9 mouse cellular contexts compared by ENCODE assay signal in genomic region chrX:60147268-60147974, GRCm38 (mm10). TPM values are rescaled to one million over a fixed set of nuclear protein-coding genes. Genes with fewer than 3 reads are reported as not detected.
A peak's percentile ranks its signal among the peaks of the same experiment; 100 is the strongest.
DNase-seq lines count a peak whose midpoint lies in the region; ATAC-seq and TF ChIP-seq lines count a peak whose summit lies in the region.
"Had no signal": no experiment of that assay in that cellular context is flagged by ENCODE, and none has a peak within 500 bp of the region (broad histone marks: within the 10 kb centered on the region; RNA-seq: fewer than 3 reads in every experiment).

No protein-coding gene starts in this region.

- H3K4me2 ChIP-seq in forebrain, embryonic 14.5 days (ENCODE audit: low read length) = peak overlapping the region; percentile 28

- no peaks in the 10 kb centered on the region for H3K27me3 ChIP-seq in ES-Bruce4 (ENCODE audit: control insufficient read depth, insufficient read depth, low read length, poor library complexity, severe bottlenecking)
- no peaks in the 10 kb centered on the region for H3K27me3 ChIP-seq in forebrain, embryonic 14.5 days (replicated peaks; ENCODE audit: control insufficient read depth, insufficient read depth, low read length)

- peak overlapping the region; percentile 5; the same call in 1 of the 2 replicates for H3K4me3 ChIP-seq in ES-Bruce4 (ENCODE audit: low read depth, low read length)
- peak overlapping the region; percentile 20 for H3K4me3 ChIP-seq in forebrain, embryonic 14.5 days (ENCODE audit: low read depth, low read length)

- H3K4me1 ChIP-seq in ES-Bruce4 (ENCODE audit: control insufficient read depth, insufficient read depth, low read length) = no peaks in the 10 kb centered on the region
- H3K4me1 ChIP-seq in forebrain, embryonic 14.5 days (ENCODE audit: control insufficient read depth, insufficient read depth, low read length) = no peaks in the 10 kb centered on the region

- no peak overlapping the region for H3K9ac ChIP-seq in ES-Bruce4 (ENCODE audit: low read depth, poor library complexity, severe bottlenecking)
- H3K9ac ChIP-seq in forebrain, embryonic 14.5 days (ENCODE audit: low read length) = peak overlapping the region; percentile 40; the same call in 1 of the 2 replicates

- ATAC-seq in forebrain, embryonic 14.5 days = peak; percentile 65; the same call in 1 of the 2 replicates

- no peak for TF ChIP-seq CTCF in ES-Bruce4 (IDR thresholded peaks at IDR 0.05; ENCODE audit: low read depth, low read length)

- no peak for TF ChIP-seq EP300 in ES-Bruce4 (IDR thresholded peaks at IDR 0.05; ENCODE audit: insufficient read depth, low read depth, low read length)

- no peaks in the 10 kb centered on the region for H3K9me3 ChIP-seq in ES-Bruce4 (replicated peaks; ENCODE audit: control insufficient read depth, insufficient read depth, low read length, poor library complexity, severe bottlenecking)
- no peaks in the 10 kb centered on the region for H3K9me3 ChIP-seq in forebrain, embryonic 14.5 days (replicated peaks; ENCODE audit: control insufficient read depth, low read length)

- DNase-seq in cerebellum, postnatal 25 days = peak; percentile 8 to 9
- DNase-seq in cerebellum, adult 8-10 months = no peak
- peak; percentile 44 for DNase-seq in forebrain, embryonic 14.5 days (ENCODE audit: low spot score)
- DNase-seq in layer of hippocampus, postnatal 14 days (ENCODE audit: low spot score in 2 of 2) = peak; percentile 2 to 4
- peak; percentile 46 for DNase-seq in retina, embryonic 14.5 days (ENCODE audit: low spot score)
- DNase-seq in spleen, postnatal 4 days (ENCODE audit: low spot score in 2 of 2) = no peak
- DNase-seq in spleen, adult 18-20 months = no peak

- H3K36me3 ChIP-seq in ES-Bruce4 (ENCODE audit: control insufficient read depth, insufficient read depth, low read length, poor library complexity, severe bottlenecking) = no peaks in the 10 kb centered on the region
- no peaks in the 10 kb centered on the region for H3K36me3 ChIP-seq in forebrain, embryonic 14.5 days (ENCODE audit: control insufficient read depth, insufficient read depth, low read length)

- no peak overlapping the region for H3K27ac ChIP-seq in ES-Bruce4 (ENCODE audit: insufficient read depth, low read length)
- no peak overlapping the region for H3K27ac ChIP-seq in forebrain, embryonic 14.5 days (ENCODE audit: low read depth, low read length)

- WGBS in forebrain, embryonic 14.5 days = 22% methylated on average over 13 of the region's 13 CpGs

- no peak for TF ChIP-seq POLR2A in ES-Bruce4 (IDR thresholded peaks at IDR 0.05; ENCODE audit: insufficient read depth, low read length)

RNA-seq across cellular contexts. Expression of gene Mcf2, which starts 31.5 kb away (rescaled TPM):
- polyA plus RNA-seq in ES-Bruce4 (2011; ENCODE audit: insufficient read depth, insufficient read length, low read depth, missing spikeins) = 3.2 and 4.1 TPM in 2 replicates
- polyA plus RNA-seq in forebrain, embryonic 14.5 days (2014; fragmentation: Nextera tagmentation; extraction: Ambion mirVana) = 1.2 and 1.4 TPM in 2 replicates
- total RNA-seq in layer of hippocampus, postnatal 14 days (2021) = 1 to 10 TPM; 3.5 to 4.0 TPM
- total RNA-seq: gastrocnemius, postnatal 4 days had no signal

Comparison
In these comparisons a context has a peak if more than half of its experiments do, and no peak if none do; other contexts are left out.
1. DNase-seq: peak in cerebellum, postnatal 25 days (2 of 2), forebrain, embryonic 14.5 days (single experiment), layer of hippocampus, postnatal 14 days (2 of 2) and retina, embryonic 14.5 days (single experiment); none in cerebellum, adult 8-10 months (single experiment), spleen, postnatal 4 days (0 of 2) and spleen, adult 18-20 months (0 of 2).